Mouse (Mus musculus): ENCODE results near the gene Megf8.

GRCm38 (mm10) chr7:25326233-25326632 is 9.3 kb downstream of the Megf8 start:
- no peak for TF ChIP-seq POLR2A (IDR thresholded peaks at IDR 0.05; ENCODE audit: low read depth, low read length)
- TF ChIP-seq CTCF (IDR thresholded peaks at IDR 0.05; ENCODE audit: borderline replicate concordance, insufficient read depth, low read length) = no peak
